Mouse (Mus musculus): ENCODE data around the gene Scrg1.
"Not testable (repeated sequence)": the region's sequence is repeated elsewhere in the genome, so short reads cannot be mapped to it uniquely, and the experiment has no call there.

Scrg1 gene

DNA sequence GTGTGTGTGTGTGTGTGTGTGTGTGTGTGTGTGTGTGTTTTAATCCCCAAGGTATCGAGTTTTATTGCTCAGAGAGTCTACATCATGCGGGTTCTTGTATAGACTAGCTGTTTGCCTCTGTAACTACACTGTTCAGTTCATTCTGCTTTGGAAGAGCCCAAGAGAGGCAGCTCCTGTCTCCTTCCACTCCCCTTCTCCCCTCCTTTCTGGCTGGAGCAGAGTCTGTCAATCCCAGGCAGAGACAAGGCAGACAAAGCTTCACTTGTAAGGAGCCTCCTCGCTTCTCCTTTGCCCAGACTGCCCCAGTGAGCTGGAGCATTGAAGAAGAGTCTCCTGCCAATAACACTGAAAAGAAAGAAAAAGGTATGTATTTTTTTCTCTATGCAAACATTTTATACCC is at the start of gene Scrg1:
Gene Scrg1 (plus strand): TSS at position 159 of the 400 bp plus-strand sequence.
- DNase-seq (ENCODE audit: extremely low spot score, low spot score): no peak

DNA sequence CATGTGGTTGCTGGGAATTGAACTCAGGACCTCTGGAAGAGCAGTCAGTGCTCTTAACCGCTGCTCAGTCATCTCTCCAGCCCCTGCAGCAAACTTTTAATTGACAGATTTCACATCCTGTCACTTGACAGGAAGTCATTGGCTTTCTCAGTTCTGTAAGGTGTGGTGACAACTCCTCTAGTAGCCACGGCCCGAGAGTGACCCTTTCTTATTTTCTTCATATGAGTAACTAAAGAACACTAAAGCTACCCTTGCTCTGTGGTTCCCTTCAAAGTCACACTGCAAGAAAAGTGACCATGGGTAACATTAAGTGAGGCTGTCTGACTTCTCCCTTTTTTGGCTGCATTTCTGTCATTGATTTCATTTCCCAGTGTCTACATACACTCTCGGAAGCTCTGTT is 49.4 kb upstream of the Scrg1 start:
- no peak for DNase-seq (ENCODE audit: extremely low spot score, low spot score)

DNA sequence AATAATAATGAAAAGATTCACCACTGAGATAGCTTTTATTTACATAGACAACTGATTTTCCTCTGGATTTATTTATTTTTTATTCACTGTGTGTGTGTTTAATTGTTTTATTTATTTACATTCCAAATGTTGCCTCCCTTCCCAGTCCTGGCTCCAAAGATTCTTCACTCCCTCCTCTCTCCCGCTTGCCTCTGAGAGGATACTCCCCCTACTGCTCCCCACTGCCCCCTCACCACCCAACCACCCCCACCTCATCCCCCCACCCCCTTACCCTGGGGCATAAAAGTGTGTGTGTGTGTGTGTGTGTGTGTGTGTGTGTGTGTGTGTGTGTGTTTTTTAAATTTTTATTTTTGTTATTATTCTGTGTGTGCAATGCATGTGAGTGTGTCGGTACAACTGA is 46.4 kb upstream of the Scrg1 start:
- DNase-seq (ENCODE audit: extremely low spot score, low spot score): no peak

- no peak for DNase-seq (ENCODE audit: extremely low spot score, low spot score)
Observed at GRCm38 (mm10) chr8:57409779-57410472, 45.8 kb upstream of the Scrg1 start.

- no peak for DNase-seq (ENCODE audit: extremely low spot score, low spot score)
Observed at GRCm38 (mm10) chr8:57410473-57410863, 45.3 kb upstream of the Scrg1 start.

- DNase-seq (ENCODE audit: extremely low spot score, low spot score): no peak
Observed at GRCm38 (mm10) chr8:57411366-57411765, 44.4 kb upstream of the Scrg1 start.

- DNase-seq (ENCODE audit: extremely low spot score, low spot score): no peak
Observed at GRCm38 (mm10) chr8:57416827-57417226, 38.9 kb upstream of the Scrg1 start.

GRCm38 (mm10) chr8:57426074-57426473 is 29.6 kb upstream of the Scrg1 start:
- no peak for DNase-seq (ENCODE audit: extremely low spot score, low spot score)

GRCm38 (mm10) chr8:57427581-57428366 is 27.9 kb upstream of the Scrg1 start:
- no peak for DNase-seq (ENCODE audit: extremely low spot score, low spot score)

GRCm38 (mm10) chr8:57428566-57428965 is 27.2 kb upstream of the Scrg1 start:
- no peak for DNase-seq (ENCODE audit: extremely low spot score, low spot score)

DNA sequence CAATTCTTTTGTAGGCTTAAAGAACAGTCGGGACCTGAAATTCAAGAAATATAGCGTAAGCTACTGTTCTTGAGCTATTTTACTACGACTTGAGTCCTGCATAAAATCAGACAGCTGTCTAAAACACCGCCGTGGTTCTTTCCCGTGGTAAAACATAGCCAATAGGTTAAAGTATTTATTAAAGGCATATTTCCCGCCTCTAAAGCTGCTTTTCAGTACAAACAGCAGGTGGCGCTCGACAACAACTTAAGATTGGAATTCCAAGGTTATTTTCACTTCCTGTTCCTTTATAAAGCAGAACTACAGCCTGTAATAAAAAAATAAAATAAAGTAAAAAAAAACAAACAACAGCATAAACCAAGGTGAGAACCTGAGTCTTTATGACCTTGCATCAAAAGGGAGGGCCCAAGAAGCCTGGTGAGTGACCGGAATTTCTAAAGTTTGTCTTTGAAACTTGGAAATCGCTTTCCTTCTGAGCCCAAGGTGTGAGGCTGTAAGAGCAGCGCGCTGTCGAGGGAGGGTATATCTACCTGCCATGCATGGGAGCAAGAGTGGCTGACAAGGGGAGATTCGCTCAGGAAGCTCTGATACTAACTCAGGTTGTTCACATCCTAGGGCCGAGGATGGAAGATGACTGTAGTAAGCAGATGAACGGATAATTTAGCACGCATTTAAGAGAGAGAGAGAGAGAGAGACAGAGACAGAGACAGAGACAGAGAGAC is 26.4 kb upstream of the Scrg1 start:
- DNase-seq (ENCODE audit: extremely low spot score, low spot score): peak; percentile 71

DNA sequence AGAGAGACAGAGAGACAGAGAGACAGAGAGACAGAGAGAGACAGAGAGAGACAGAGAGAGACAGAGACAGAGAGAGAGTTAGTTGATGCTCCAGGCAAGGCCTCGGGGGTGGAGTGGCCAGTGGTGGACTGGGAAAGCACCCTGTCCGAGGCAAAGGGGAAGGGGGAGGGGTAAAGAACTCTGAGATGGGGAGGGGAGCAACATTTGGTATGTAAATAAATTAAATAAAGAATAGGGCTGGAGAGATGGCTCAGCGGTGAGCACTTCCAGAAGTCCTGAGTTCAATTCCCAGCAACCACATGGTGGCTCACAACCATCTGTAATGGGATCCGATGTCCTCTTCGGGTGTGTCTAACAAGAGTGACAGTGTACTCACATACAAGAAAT is 25.8 kb upstream of the Scrg1 start:
- DNase-seq (ENCODE audit: extremely low spot score, low spot score): not testable (repeated sequence)

- no peak for DNase-seq (ENCODE audit: extremely low spot score, low spot score)
Observed at GRCm38 (mm10) chr8:57430901-57431300, 24.8 kb upstream of the Scrg1 start.

GRCm38 (mm10) chr8:57432802-57433201 is 22.9 kb upstream of the Scrg1 start:
- no peak for DNase-seq (ENCODE audit: extremely low spot score, low spot score)

DNA sequence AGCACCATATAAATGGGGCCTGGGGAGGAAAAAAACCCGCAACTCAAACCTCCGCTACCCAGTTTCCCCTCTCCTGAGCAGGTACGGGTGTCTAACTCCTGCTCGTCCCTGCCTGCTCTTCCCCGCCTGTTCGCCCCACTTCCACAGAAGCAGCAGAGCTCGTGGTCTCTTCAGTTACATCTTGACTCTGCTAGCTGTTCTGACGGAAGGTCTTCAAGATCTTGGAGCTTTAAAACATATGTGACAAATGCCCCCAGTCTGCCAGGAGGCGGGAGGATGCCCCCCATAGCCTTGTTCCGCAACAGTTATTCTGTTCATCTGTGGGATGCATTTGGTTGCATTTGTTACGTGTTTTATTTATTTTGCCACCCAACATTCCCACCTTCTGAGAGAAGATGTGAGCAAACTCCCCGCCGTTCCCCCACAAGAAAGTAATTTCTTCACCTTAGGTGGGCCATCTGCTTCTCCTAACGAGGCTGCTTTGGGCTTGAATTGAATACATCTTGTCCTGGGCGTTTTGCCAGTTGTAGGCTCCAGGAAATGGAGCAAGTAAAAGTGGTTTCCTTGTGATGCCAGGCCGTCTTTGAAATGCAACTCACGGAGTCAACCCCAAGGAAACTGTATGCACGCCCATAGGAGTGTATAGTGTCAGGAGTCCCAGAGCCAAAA is 19.8 kb upstream of the Scrg1 start:
- no peak for DNase-seq (ENCODE audit: extremely low spot score, low spot score)

GRCm38 (mm10) chr8:57436437-57436796 is 19.3 kb upstream of the Scrg1 start:
- no peak for DNase-seq (ENCODE audit: extremely low spot score, low spot score)

DNA sequence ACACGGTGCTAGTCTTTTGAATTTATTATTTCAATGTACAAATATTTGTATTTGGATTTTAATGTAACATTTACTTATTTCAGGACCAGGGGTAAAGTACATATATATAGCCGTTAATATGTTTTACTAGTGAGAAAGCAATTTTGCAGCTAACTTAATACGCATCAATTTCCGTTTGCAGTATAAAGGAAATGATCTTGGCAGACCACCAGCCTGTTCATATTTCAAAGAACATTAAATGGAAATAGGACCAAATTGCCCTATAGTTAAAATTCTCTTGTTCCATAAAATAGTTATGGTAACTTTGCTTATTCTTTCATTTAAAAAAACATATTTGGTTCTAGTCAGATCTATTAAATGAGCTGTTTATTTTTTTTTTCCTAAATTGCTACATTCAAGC is 14.6 kb upstream of the Scrg1 start:
- no peak for DNase-seq (ENCODE audit: extremely low spot score, low spot score)

DNA sequence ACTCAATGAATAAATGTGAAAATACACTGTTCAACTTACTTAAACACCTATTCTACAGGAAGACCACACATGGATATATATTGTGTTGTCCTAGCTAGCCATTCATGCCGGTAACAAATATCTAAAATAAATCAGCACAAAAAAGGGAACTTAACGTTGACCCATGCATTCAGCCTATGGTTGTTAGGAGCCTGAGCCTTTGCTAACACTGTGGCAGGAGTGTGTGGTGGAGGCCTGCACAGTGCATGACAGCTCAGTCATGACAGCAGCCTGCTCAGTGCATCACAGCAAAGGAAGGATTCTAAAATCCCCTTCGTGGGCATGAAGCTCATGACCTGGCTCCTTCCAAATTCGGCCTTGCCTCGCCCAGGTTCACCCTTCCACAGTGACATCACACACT is 14.2 kb upstream of the Scrg1 start:
- DNase-seq (ENCODE audit: extremely low spot score, low spot score): no peak

DNA sequence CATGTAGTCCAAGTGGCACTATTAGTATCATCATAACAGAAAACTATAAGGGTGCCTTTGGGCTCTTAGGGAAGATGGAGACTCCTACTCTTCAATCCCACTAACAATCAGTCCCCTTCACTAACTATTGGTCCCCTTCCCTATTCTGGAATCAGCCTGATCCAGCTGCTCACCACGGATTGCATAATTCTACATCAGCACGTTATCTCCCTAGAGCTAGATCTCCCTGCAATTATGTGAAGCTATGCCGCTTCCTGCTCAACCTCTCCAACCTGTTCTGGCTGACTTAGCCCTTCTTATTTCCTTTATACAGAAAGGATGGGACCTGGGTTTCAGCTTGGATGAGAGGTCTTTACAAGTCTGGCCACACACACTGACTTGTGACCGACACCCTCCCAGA is 12.4 kb upstream of the Scrg1 start:
- DNase-seq (ENCODE audit: extremely low spot score, low spot score): no peak

DNA sequence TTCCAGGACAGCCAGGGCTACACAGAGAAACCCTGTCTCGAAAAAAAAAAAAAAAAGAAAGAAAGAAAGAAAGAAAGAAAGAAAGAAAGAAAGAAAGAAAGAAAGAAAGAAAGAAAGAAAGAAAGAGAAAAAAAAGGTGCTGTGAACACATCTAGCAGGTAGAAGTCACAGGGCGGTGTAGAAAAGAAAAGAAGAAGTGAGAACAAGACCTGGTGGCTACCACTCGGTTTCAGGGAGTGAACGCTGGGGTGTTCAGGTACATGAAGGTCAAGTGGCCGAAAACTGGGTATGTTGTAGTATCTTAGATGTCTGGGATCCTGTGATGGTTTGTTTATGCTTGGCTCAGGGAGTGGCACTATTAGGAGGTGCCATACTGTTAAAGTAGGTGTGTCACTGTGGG is 9.8 kb upstream of the Scrg1 start:
- DNase-seq (ENCODE audit: extremely low spot score, low spot score): not testable (repeated sequence)

DNA sequence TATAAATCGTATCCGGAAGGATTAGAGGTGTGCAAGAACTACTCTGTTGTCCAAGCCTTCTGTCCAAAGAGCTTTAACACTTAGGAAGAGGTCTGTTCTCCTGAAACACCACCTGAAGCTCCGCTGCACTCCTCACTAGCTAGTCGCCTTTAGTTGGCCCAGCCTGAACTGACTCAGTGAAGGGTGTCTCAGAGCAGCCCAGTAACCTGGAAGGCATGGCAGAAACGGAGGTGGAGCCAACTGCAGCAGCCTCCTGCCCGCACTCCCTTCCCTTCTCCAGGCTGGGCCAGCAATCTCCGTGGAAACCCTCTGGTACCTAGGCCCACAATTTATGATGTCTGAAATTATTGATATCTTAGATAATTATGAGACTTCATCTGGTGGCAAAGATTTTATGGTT is 5.0 kb upstream of the Scrg1 start:
- no peak for DNase-seq (ENCODE audit: extremely low spot score, low spot score)

- no peak for DNase-seq (ENCODE audit: extremely low spot score, low spot score)
Observed at GRCm38 (mm10) chr8:57451896-57452295, 3.8 kb upstream of the Scrg1 start.

Measured in neural tube, embryonic 10.5 days (tissue).